Mouse (Mus musculus) liver, postnatal 0 days (tissue): ENCODE data around the gene Gm36028.

Experiments
- CTCF ChIP-seq: sonication (generic); IDR thresholded peaks from 2 replicates; pipeline ENCODE4 v1.5.1; 2016; ENCODE audit warnings: antibody characterized with exemption, low read depth
- EP300 ChIP-seq: IDR thresholded peaks from 2 replicates; pipeline ENCODE4 v1.6.1; 2016; ENCODE audit warnings: antibody characterized with exemption, low read depth, mild to moderate bottlenecking

- TF ChIP-seq EP300 (no peak; the same call in 1 of the 2 replicates), CTCF (no peak)
These were observed 15.6 kb downstream of the Gm36028 start for GRCm38 (mm10) chr16:37845202-37845925.
